Mouse (Mus musculus): ENCODE measurements around the gene Slc26a6.
A peak's percentile ranks its signal among the peaks of the same experiment; 100 is the strongest.

Gene Slc26a6

GRCm38 (mm10) chr9:108852976-108853375 lies at the start of gene Slc26a6:
Slc26a6 (plus strand) TSS chr9:108853283.
- no peak for DNase-seq

GRCm38 (mm10) chr9:108805768-108806167 lies 47.3 kb upstream of the Slc26a6 start:
- no peak for DNase-seq

- DNase-seq = no peak
Measured at GRCm38 (mm10) chr9:108806379-108806778, 46.7 kb upstream of the Slc26a6 start.

GRCm38 (mm10) chr9:108806831-108807230 lies 46.3 kb upstream of the Slc26a6 start:
- peak; percentile 53 for DNase-seq

- DNase-seq = no peak
Measured at GRCm38 (mm10) chr9:108807674-108808073, 45.4 kb upstream of the Slc26a6 start.

- DNase-seq = peak; percentile 92
Measured at GRCm38 (mm10) chr9:108808163-108808665, 44.9 kb upstream of the Slc26a6 start, which contains the start of gene Nckipsd. Nckipsd (plus strand) TSS chr9:108808368.

- peak; percentile 48 for DNase-seq
Measured at GRCm38 (mm10) chr9:108809188-108809587, 43.9 kb upstream of the Slc26a6 start.

- DNase-seq = no peak
Measured at GRCm38 (mm10) chr9:108809723-108810122, 43.4 kb upstream of the Slc26a6 start.

GRCm38 (mm10) chr9:108810516-108810915 lies 42.6 kb upstream of the Slc26a6 start:
- peak; percentile 36 for DNase-seq

GRCm38 (mm10) chr9:108815557-108815956 lies 37.5 kb upstream of the Slc26a6 start:
- DNase-seq = no peak

- DNase-seq = no peak
Measured at GRCm38 (mm10) chr9:108819495-108819894, 33.6 kb upstream of the Slc26a6 start.

- no peak for DNase-seq
Measured at GRCm38 (mm10) chr9:108820077-108820476, 33.0 kb upstream of the Slc26a6 start.

- DNase-seq = peak; percentile 64
Measured at GRCm38 (mm10) chr9:108824144-108824685, 28.9 kb upstream of the Slc26a6 start.

- peak; percentile 98 for DNase-seq
Measured at GRCm38 (mm10) chr9:108824755-108825413, 28.2 kb upstream of the Slc26a6 start.

- DNase-seq = peak; percentile 92
Measured at GRCm38 (mm10) chr9:108825820-108826699, 27.0 kb upstream of the Slc26a6 start, which contains the start of gene Celsr3. Celsr3 (plus strand) TSS chr9:108826320.

- DNase-seq = peak; percentile 85
Measured at GRCm38 (mm10) chr9:108826700-108827340, 26.3 kb upstream of the Slc26a6 start.

- DNase-seq = no peak
Measured at GRCm38 (mm10) chr9:108827454-108827853, 25.6 kb upstream of the Slc26a6 start.

- peak; percentile 73 for DNase-seq
Measured at GRCm38 (mm10) chr9:108827906-108828305, 25.2 kb upstream of the Slc26a6 start.

- no peak for DNase-seq
Measured at GRCm38 (mm10) chr9:108831637-108832036, 21.4 kb upstream of the Slc26a6 start.

- peak; percentile 87 for DNase-seq
Measured at GRCm38 (mm10) chr9:108832390-108833108, 20.5 kb upstream of the Slc26a6 start.

- peak; percentile 89 for DNase-seq
Measured at GRCm38 (mm10) chr9:108842989-108843388, 10.1 kb upstream of the Slc26a6 start.

GRCm38 (mm10) chr9:108845390-108845789 lies 7.7 kb upstream of the Slc26a6 start:
- DNase-seq = no peak

All from cerebellum, adult 11-12 months (tissue).